In the genomic region with DNA sequence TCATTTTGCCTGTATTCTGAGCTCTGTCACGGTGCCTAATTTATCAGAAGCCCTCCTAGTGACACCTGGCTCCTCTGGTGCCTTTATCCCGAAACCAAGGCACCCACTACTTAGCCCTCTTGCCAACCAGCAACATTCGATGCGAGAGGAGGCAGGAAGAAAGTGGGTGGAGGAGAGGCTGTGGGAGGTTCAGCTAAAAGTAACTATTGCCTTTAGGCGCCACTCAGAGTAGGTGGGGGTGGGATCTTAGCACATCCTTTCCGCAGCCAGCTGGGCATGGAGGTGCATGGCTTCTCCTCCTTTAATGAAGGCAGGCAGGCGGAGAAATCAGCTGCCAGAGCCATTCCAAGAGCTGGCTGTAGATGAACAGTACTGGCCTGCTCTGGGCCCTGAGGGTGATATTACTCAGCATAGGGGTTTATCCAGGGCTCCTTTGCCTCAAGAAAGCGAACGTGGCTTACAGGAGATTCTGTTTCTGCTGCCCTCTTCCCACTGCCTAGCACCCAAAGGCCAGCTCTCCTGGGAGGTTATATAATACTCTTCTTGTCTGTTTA, we compare ENCODE assay signal across 15 mouse cellular contexts. TPM values are rescaled to one million over a fixed set of nuclear protein-coding genes. Genes with fewer than 3 reads are reported as not detected.
DNase-seq lines count a peak whose midpoint lies in the region; ATAC-seq and TF ChIP-seq lines count a peak whose summit lies in the region.
"Had no signal": no experiment of that assay in that cellular context is flagged by ENCODE, and none has a peak within 500 bp of the region (broad histone marks: within the 10 kb centered on the region; RNA-seq: fewer than 3 reads in every experiment).

No protein-coding gene starts in this region.

- 36% methylated on average over 9 of the region's 9 CpGs for WGBS in hindbrain, embryonic 15.5 days
- 43% methylated on average over 9 of the region's 9 CpGs for WGBS in hindbrain, embryonic 12.5 days
- 22% methylated on average over 8 of the region's 9 CpGs for WGBS in midbrain, embryonic 16.5 days

- 0 out of 2 replicates have a peak, but pooled peaks have one; percentile 48 for ATAC-seq in hindbrain, embryonic 15.5 days (ENCODE audit: low FRiP score, low read depth)
- no peak for ATAC-seq in hindbrain, embryonic 12.5 days (ENCODE audit: low FRiP score)
- ATAC-seq in midbrain, embryonic 16.5 days = 0 out of 2 replicates have a peak, but pooled peaks have one; percentile 51
- ATAC-seq: intestine, postnatal 0 days had no signal

- peaks cover 5% of the 10 kb centered on the region; the same call in 1 of the 2 replicates for H3K4me1 ChIP-seq in hindbrain, embryonic 15.5 days (replicated peaks)
- H3K4me1 ChIP-seq in hindbrain, embryonic 12.5 days = peaks cover 4% of the 10 kb centered on the region; the same call in 1 of the 2 replicates
- peaks cover 3% of the 10 kb centered on the region; the same call in 1 of the 2 replicates for H3K4me1 ChIP-seq in midbrain, embryonic 16.5 days (ENCODE audit: control insufficient read depth, insufficient read depth, low read length)

- DNase-seq in brain, embryonic 14.5 days (ENCODE audit: low read depth) = peak; percentile 31
- DNase-seq in cerebellum, postnatal 25 days = peak; percentile 22 to 26
- DNase-seq in gastrocnemius, postnatal 25 days = no peak
- DNase-seq in adrenal gland, postnatal 14 days = no peak
- no peak for DNase-seq in natural killer cell, adult 2 months (ENCODE audit: low spot score in 2 of 2)
- DNase-seq: gastrocnemius, adult 2 months; kidney, postnatal 14 days; lung, postnatal 14 days; spleen, adult 18-20 months had no signal

- no peaks in the 10 kb centered on the region for H3K9me3 ChIP-seq in hindbrain, embryonic 15.5 days
- no peaks in the 10 kb centered on the region for H3K9me3 ChIP-seq in hindbrain, embryonic 12.5 days (replicated peaks)
- no peaks in the 10 kb centered on the region for H3K9me3 ChIP-seq in midbrain, embryonic 16.5 days (replicated peaks; ENCODE audit: control insufficient read depth, low read length, poor library complexity, severe bottlenecking)

- TF ChIP-seq CTCF in brain, embryonic 14.5 days (IDR thresholded peaks at IDR 0.05; ENCODE audit: borderline replicate concordance, extremely low read depth, insufficient read depth, insufficient read length) = no peak

- no peaks in the 10 kb centered on the region for H3K27me3 ChIP-seq in hindbrain, embryonic 15.5 days
- H3K27me3 ChIP-seq in hindbrain, embryonic 12.5 days = no peaks in the 10 kb centered on the region
- H3K27me3 ChIP-seq in midbrain, embryonic 16.5 days (ENCODE audit: control insufficient read depth, insufficient read depth, low read depth, low read length) = no peaks in the 10 kb centered on the region

- no peaks in the 10 kb centered on the region for H3K36me3 ChIP-seq in hindbrain, embryonic 15.5 days
- no peaks in the 10 kb centered on the region for H3K36me3 ChIP-seq in hindbrain, embryonic 12.5 days
- H3K36me3 ChIP-seq in midbrain, embryonic 16.5 days (ENCODE audit: control insufficient read depth, insufficient read depth, low read length) = no peaks in the 10 kb centered on the region

- no peak overlapping the region for H3K4me3 ChIP-seq in hindbrain, embryonic 15.5 days
- no peak overlapping the region for H3K4me3 ChIP-seq in hindbrain, embryonic 12.5 days
- H3K4me3 ChIP-seq in midbrain, embryonic 16.5 days (ENCODE audit: low read depth, low read length) = no peak overlapping the region
- H3K4me3 ChIP-seq: gastrocnemius, adult 2 months had no signal

- H3K27ac ChIP-seq in hindbrain, embryonic 15.5 days (replicated peaks) = no peak overlapping the region
- H3K27ac ChIP-seq in hindbrain, embryonic 12.5 days = no peak overlapping the region
- no peak overlapping the region; the same call in 1 of the 2 replicates for H3K27ac ChIP-seq in midbrain, embryonic 16.5 days (ENCODE audit: low read length)
- H3K27ac ChIP-seq: gastrocnemius, adult 2 months; liver, embryonic 14.5 days had no signal

- H3K9ac ChIP-seq in hindbrain, embryonic 15.5 days = no peak overlapping the region
- H3K9ac ChIP-seq in hindbrain, embryonic 12.5 days = no peak overlapping the region
- H3K9ac ChIP-seq in midbrain, embryonic 16.5 days (ENCODE audit: low read depth, low read length) = no peak overlapping the region
- H3K9ac ChIP-seq: liver, embryonic 14.5 days had no signal

- H3K4me2 ChIP-seq in hindbrain, embryonic 15.5 days = no peak overlapping the region
- H3K4me2 ChIP-seq in hindbrain, embryonic 12.5 days (replicated peaks) = no peak overlapping the region
- H3K4me2 ChIP-seq in midbrain, embryonic 16.5 days (ENCODE audit: low read length) = no peak overlapping the region
- H3K4me2 ChIP-seq: heart, embryonic 11.5 days had no signal

- no peak for TF ChIP-seq POLR2A in brain, embryonic 14.5 days (IDR thresholded peaks at IDR 0.05; ENCODE audit: borderline replicate concordance, extremely low read depth, insufficient read depth, insufficient read length, poor library complexity, severe bottlenecking)

RNA-seq across cellular contexts. Expression of gene Arhgef9, which starts 39.7 kb away (rescaled TPM):
- 44.9 and 45.7 TPM in 2 replicates for polyA plus RNA-seq in hindbrain, embryonic 15.5 days (2015; fragmentation: Nextera tagmentation; extraction: Ambion mirVana)
- polyA plus RNA-seq in hindbrain, embryonic 12.5 days (2016; fragmentation: Nextera tagmentation; extraction: Ambion mirVana) = 30.8 and 35.6 TPM in 2 replicates
- 38.9 and 50.1 TPM in 2 replicates for polyA plus RNA-seq in brain, embryonic 14.5 days (2012; rRNA removed)
- polyA plus RNA-seq in midbrain, embryonic 16.5 days (2015; fragmentation: Nextera tagmentation; extraction: Ambion mirVana) = 46.9 and 48.4 TPM in 2 replicates
- 10 to 100 TPM; 11.4 to 12.4 TPM for total RNA-seq in gastrocnemius, postnatal 25 days (2021)
- 12.6 and 16.9 TPM in 2 replicates for total RNA-seq in adrenal gland, postnatal 14 days (2021)

Comparison
In these comparisons a context has a peak if more than half of its experiments do, and no peak if none do; other contexts are left out.
1. DNase-seq: peak in brain, embryonic 14.5 days (single experiment) and cerebellum, postnatal 25 days (2 of 2); none in gastrocnemius, postnatal 25 days (single experiment), adrenal gland, postnatal 14 days (single experiment) and natural killer cell, adult 2 months (0 of 2).